Mouse (Mus musculus): ENCODE results near the gene Cenpu. TPM values are rescaled to one million over a fixed set of nuclear protein-coding genes. Genes with fewer than 3 reads are reported as not detected.

Gene Cenpu
- total RNA-seq, 2 experiments from 2014 or later = 13.4 to 15.6 TPM

GRCm38 (mm10) chr8:46600959-46601707, 49.3 kb downstream of the Cenpu start:
- no peak for DNase-seq

DNA sequence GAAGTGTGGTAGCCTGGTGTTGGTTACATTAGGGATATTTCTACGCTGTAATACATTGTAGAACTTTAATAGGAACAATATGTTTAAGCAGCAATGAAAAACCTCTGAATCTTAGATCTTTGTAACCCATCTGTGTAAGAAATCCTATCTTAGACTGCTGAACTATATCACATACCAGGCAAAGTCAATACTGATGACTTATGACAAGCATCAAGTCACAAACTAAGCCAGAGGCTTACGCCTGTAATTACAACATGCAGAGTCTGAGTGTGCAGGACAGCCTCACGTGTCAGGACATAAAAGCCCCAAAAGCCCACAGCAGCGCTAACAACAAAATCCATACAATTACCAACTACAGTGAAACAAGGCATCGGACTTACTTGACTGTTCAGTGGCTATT, 51.8 kb downstream of the Cenpu start:
- DNase-seq = no peak

- no peak for DNase-seq
These were observed 55.1 kb downstream of the Cenpu start for GRCm38 (mm10) chr8:46606930-46607329.

- DNase-seq = no peak
These were observed 59.7 kb downstream of the Cenpu start for GRCm38 (mm10) chr8:46611557-46611956.

DNA sequence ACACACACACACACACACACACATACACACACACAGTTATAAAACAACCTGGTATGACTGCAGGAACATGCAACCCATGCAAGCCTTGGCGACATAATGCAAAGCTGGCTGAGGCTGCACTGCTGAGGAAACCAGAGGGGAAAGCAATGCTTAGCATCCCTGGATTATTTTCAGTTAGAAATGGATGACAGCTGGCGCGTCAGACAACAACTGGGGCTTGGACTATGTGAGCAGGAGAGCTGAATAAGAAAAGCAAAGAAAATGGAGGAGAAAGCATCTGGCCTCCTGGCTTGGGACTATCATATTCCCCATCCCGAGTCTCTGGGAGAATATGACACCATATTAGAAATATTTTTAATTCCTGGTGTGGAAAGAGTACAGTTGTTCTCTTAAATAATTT, 61.1 kb downstream of the Cenpu start:
- DNase-seq = peak; percentile 25

- DNase-seq = peak; percentile 22
These were observed 61.5 kb downstream of the Cenpu start for GRCm38 (mm10) chr8:46613377-46613776.

GRCm38 (mm10) chr8:46615936-46616335, 64.1 kb downstream of the Cenpu start:
- no peak for DNase-seq

GRCm38 (mm10) chr8:46616879-46617689, 65.3 kb downstream of the Cenpu start, which contains the start of the genes Primpol and Casp3:
Primpol (minus strand) TSS chr8:46617212.
Casp3 (plus strand) TSS chr8:46617291.
- peak; percentile 98 for DNase-seq

- DNase-seq = no peak
These were observed 66.1 kb downstream of the Cenpu start for GRCm38 (mm10) chr8:46617690-46618620.

GRCm38 (mm10) chr8:46618639-46619320, 67.0 kb downstream of the Cenpu start:
- DNase-seq = no peak

GRCm38 (mm10) chr8:46622446-46623270, 70.8 kb downstream of the Cenpu start:
- DNase-seq = no peak

DNA sequence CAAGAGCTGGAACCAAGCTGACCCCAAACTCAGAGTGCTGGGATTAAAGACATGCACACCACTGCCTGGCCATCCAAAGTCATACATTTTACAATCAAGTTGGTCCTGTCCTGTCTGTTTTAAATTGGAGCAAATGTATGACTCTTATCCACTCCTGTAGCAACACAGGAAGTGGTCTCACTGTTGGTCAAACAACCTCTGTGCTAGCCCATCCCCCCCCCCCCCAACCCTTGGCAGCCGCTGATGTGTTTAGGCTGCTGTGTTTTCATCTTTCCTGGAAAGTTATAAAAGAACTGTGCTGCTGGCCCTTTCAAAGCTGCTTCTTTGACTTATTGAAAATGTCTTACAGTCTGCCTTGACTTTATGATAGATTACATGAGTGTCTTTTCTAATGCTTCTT, 73.3 kb downstream of the Cenpu start:
- no peak for DNase-seq

- no peak for DNase-seq
These were observed 74.8 kb downstream of the Cenpu start for GRCm38 (mm10) chr8:46626642-46627041.

DNA sequence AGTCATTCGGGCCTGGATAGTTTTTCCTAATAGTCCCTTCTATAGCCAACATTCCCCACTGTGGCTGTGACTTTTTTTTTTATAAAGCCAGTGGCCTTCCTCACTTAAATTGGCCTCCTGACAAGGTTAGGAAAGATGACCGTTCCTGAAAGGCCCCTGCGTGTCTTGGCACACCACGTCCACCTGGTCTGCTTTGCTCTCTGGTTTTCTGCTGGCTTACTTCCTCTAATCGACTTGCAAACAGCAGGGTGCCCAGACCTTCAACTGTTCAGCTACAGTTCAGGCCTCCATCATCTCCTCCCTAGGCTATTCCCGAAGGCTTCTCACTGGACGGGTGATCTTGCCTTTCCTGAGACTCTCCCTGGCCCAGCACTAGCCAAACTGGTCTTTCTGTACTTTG, 76.1 kb downstream of the Cenpu start:
- DNase-seq = no peak

- no peak for DNase-seq
These were observed 76.8 kb downstream of the Cenpu start for GRCm38 (mm10) chr8:46628645-46629044.

Other genes with a start within 250 kb of the Cenpu start
- gene Acsl1, start 81.0 kb upstream of the Cenpu start, total RNA-seq (2021) = 100 to 1,000 TPM; 639 to 652 TPM
- gene Primpol, start 65.2 kb downstream of the Cenpu start, total RNA-seq (2021) = 1 to 10 TPM; 8.3 to 8.8 TPM
- gene Casp3, start 65.3 kb downstream of the Cenpu start, total RNA-seq (2021) = 10 to 100 TPM; 35.6 to 37.9 TPM
- gene Irf2, start 187.7 kb downstream of the Cenpu start, total RNA-seq (2021) = 10 to 100 TPM; 29.6 to 36.3 TPM

Measured in heart, postnatal 4 days (tissue).